Mouse (Mus musculus): ENCODE data around the gene Syt6. TPM values are rescaled to one million over a fixed set of nuclear protein-coding genes. Genes with fewer than 3 reads are reported as not detected.

Syt6 gene
- total and polyA plus RNA-seq, 2 experiments from 2014 or later, result 10.1 to 32.6 TPM

DNA sequence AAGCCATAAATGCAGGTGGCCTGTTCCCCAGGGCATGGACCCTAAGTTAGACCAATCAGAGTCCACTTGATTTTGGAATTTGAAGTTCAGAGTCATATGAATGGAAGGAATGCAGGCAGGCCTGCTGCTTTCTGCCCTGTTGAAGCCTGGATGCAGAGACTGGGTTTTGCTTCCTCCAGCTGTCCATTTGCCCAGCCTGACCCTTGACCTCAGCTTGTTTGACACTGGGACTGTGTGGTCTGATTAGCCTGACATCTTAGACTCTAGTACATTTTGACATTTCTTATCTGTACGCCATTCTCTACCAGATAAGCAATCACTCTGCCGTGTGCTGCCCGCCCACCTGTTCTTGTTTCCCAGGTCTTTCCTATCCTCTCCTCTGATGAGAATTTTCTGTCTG, 28.4 kb upstream of the Syt6 start:
- DNase-seq (ENCODE audit: low spot score), result no peak
- no peak overlapping the region for H3K27ac ChIP-seq
- no peaks in the 10 kb centered on the region for H3K9me3 ChIP-seq (ENCODE audit: low read length)
- no peak for TF ChIP-seq CTCF (IDR thresholded peaks at IDR 0.05; ENCODE audit: low read depth)
- no peak overlapping the region for H3K9ac ChIP-seq (replicated peaks; ENCODE audit: low read length)
- H3K4me3 ChIP-seq (ENCODE audit: low read length), result no peak overlapping the region
- H3K36me3 ChIP-seq (ENCODE audit: insufficient read depth, low read length), result no peaks in the 10 kb centered on the region
- H3K27me3 ChIP-seq (ENCODE audit: insufficient read depth, low read length), result no peaks in the 10 kb centered on the region
- no peak for ATAC-seq
- no peak overlapping the region for H3K4me2 ChIP-seq (ENCODE audit: low read depth, low read length)
- 84% methylated on average over 3 of the region's 3 CpGs for WGBS
- no peaks in the 10 kb centered on the region for H3K4me1 ChIP-seq (ENCODE audit: insufficient read depth, low read length)

DNA sequence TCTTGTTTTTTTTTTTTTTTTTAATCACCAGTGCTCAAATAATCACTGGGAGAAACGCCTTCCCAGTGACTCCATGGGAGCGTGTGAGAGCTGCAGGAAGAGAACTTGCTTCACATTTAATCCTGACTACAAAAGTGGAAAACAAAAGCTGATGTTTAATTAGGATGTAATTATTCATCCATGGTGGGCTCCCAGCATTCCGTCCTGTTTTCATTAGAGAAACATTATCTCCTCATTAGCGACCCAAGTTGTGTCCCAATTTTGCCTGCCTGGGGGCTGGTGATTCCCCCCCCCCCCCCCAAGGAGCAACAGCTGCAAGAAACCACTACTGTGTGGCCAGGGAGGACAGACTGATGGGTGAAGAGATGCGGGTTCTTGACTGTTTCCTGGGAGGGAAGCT, 24.8 kb upstream of the Syt6 start:
- H3K36me3 ChIP-seq (ENCODE audit: insufficient read depth, low read length), result no peaks in the 10 kb centered on the region
- DNase-seq (ENCODE audit: low spot score) (no peak), ATAC-seq (no peak)
- H3K27ac ChIP-seq, result no peak overlapping the region
- H3K9ac ChIP-seq (replicated peaks; ENCODE audit: low read length), result no peak overlapping the region
- no peak overlapping the region for H3K4me3 ChIP-seq (ENCODE audit: low read length)
- H3K4me2 ChIP-seq (ENCODE audit: low read depth, low read length), result no peak overlapping the region
- 40% methylated on average over 5 of the region's 5 CpGs for WGBS
- no peaks in the 10 kb centered on the region for H3K27me3 ChIP-seq (ENCODE audit: insufficient read depth, low read length)
- no peak for TF ChIP-seq CTCF (IDR thresholded peaks at IDR 0.05; ENCODE audit: low read depth)
- H3K9me3 ChIP-seq (ENCODE audit: low read length), result no peaks in the 10 kb centered on the region
- H3K4me1 ChIP-seq (ENCODE audit: insufficient read depth, low read length), result no peaks in the 10 kb centered on the region

DNA sequence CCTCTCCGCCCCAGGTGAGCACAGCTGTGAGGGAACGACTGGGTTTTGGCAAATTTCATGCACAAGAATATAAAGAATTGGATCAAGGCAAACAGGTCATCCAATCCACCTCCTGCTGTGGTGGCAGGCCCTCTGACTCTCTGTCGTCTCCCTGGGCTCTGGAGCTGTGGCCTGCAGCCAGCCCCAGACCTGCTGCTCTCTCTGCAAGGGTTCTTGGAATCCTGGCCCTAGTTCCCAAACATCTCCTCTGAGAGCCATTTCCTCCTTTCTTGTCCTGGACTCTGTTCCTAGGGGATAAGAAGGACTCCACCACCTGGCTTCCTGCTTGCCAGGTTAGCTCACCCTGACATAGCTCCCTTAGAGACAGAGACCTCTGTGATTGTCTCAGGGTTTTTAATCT, 7.8 kb upstream of the Syt6 start:
- H3K4me1 ChIP-seq (ENCODE audit: insufficient read depth, low read length), result no peaks in the 10 kb centered on the region

DNA sequence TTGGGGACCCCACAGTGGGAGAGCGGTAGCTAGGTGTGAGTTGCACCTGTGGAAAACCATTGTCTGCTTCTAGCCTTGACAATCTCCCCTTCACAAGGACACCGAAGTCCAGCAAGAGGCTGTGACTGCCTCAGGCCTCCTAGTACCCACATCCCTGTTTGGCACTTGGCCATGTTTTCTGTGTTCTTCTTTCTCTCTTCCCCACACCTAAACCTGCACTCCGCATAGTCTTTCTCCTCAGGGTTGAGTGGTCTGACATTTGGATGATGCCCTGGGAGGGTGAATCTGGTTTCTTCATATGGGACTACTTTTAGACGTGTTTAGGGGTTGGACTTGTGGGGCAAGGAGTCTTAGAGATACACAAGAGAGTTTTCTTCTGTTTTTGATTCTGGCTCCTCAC, 2.5 kb upstream of the Syt6 start:
- Histone ChIP-seq H3K27me3 (ENCODE audit: insufficient read depth, low read length) (peaks cover 16% of the 10 kb centered on the region; the same call in 1 of the 2 replicates), H3K9me3 (ENCODE audit: low read length) (no peaks in the 10 kb centered on the region), H3K36me3 (ENCODE audit: insufficient read depth, low read length) (no peaks in the 10 kb centered on the region), H3K9ac (replicated peaks; ENCODE audit: low read length) (no peak overlapping the region), H3K4me3 (ENCODE audit: low read length) (no peak overlapping the region), H3K27ac (0 out of 2 replicates have a peak overlapping the region, but pooled peaks have one; percentile 2), H3K4me2 (ENCODE audit: low read depth, low read length) (no peak overlapping the region), H3K4me1 (ENCODE audit: insufficient read depth, low read length) (peaks cover 24% of the 10 kb centered on the region)
- ATAC-seq, result no peak
- TF ChIP-seq CTCF (IDR thresholded peaks at IDR 0.05; ENCODE audit: low read depth), result no peak
- WGBS, result 70% methylated on average over 4 of the region's 4 CpGs
- DNase-seq (ENCODE audit: low spot score), result no peak

More for the DNA sequence above, 7.8 kb upstream of the Syt6 start:
- no peak for TF ChIP-seq CTCF (IDR thresholded peaks at IDR 0.05; ENCODE audit: low read depth)
- ATAC-seq (no peak), DNase-seq (ENCODE audit: low spot score) (no peak)
- Histone ChIP-seq H3K4me3 (ENCODE audit: low read length) (no peak overlapping the region), H3K27me3 (ENCODE audit: insufficient read depth, low read length) (no peaks in the 10 kb centered on the region), H3K36me3 (ENCODE audit: insufficient read depth, low read length) (no peaks in the 10 kb centered on the region), H3K4me2 (ENCODE audit: low read depth, low read length) (no peak overlapping the region), H3K27ac (no peak overlapping the region), H3K9me3 (ENCODE audit: low read length) (no peaks in the 10 kb centered on the region), H3K9ac (replicated peaks; ENCODE audit: low read length) (no peak overlapping the region)
- WGBS, result 48% methylated on average over 3 of the region's 3 CpGs

DNA sequence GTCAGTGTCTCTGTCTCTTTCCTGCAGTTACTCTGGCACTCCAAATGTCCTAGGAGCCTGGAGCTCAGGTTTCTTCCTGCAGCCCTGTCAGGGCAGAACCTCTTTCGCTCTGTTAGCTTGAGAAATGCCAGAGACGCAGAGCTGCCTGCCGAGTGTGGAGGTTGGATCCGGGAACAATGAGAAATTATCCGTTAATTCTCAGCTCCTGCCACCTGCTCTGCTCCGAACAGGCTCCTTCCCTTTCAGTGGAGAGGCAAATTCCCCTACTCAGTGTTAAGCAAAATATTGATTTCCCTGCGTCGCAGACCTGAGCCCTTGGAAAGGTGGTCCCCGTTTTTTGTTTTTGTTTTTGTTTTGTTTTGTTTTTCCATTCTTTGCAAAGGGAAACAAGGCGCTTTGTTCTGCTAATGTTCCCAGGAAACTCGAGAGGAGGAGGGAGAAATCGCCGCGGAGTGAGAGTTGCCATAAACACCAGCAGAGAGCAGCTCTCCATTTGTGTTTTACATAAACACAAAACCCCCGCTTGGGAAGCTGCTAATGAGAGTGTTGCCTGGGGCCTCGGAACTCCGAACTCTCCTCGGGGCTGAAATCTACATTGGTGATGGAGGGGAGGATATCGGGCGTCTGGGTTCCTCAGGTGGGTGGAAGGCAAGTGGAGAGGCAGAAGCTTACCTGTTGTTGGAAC, 1.8 kb upstream of the Syt6 start:
- peaks cover 16% of the 10 kb centered on the region; the same call in 1 of the 2 replicates for H3K27me3 ChIP-seq (ENCODE audit: insufficient read depth, low read length)
- ATAC-seq (no peak), DNase-seq (ENCODE audit: low spot score) (peak; percentile 67)
- TF ChIP-seq CTCF (IDR thresholded peaks at IDR 0.05; ENCODE audit: low read depth), result peak; percentile 28; the same call in 1 of the 2 replicates
- H3K27ac ChIP-seq, result 0 out of 2 replicates have a peak overlapping the region, but pooled peaks have one; percentile 2
- no peaks in the 10 kb centered on the region for H3K9me3 ChIP-seq (ENCODE audit: low read length)
- no peaks in the 10 kb centered on the region for H3K36me3 ChIP-seq (ENCODE audit: insufficient read depth, low read length)
- H3K9ac ChIP-seq (replicated peaks; ENCODE audit: low read length), result no peak overlapping the region
- H3K4me2 ChIP-seq (ENCODE audit: low read depth, low read length), result peak overlapping the region; percentile 95
- WGBS, result 1% methylated on average over 20 of the region's 20 CpGs
- peak overlapping the region; percentile 16 for H3K4me3 ChIP-seq (ENCODE audit: low read length)
- H3K4me1 ChIP-seq (ENCODE audit: insufficient read depth, low read length), result peaks cover 24% of the 10 kb centered on the region

DNA sequence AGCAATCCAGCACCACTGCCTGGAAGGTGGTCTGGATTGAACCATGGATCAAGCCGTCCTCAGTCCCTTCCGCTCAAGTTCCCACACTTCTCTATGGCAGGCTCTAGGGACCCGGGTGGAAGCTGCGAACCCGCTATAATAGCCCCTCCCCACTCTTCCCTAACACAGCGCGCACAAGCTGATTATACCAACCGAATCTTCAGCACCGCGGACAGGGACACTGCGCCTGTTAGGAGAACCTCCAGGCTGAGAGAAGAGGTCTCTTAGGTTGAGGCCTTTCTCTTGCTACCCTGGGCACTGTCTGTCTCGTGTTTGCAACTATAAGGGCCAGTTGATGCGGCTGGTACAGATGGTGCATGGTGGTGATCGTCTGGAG, 1.3 kb upstream of the Syt6 start:
- peaks cover 16% of the 10 kb centered on the region; the same call in 1 of the 2 replicates for H3K27me3 ChIP-seq (ENCODE audit: insufficient read depth, low read length)
- H3K4me1 ChIP-seq (ENCODE audit: insufficient read depth, low read length), result peaks cover 24% of the 10 kb centered on the region
- H3K9me3 ChIP-seq (ENCODE audit: low read length), result no peaks in the 10 kb centered on the region
- H3K9ac ChIP-seq (replicated peaks; ENCODE audit: low read length), result no peak overlapping the region
- peak overlapping the region; percentile 95 for H3K4me2 ChIP-seq (ENCODE audit: low read depth, low read length)
- peak; percentile 40; the same call in 1 of the 2 replicates for ATAC-seq
- H3K4me3 ChIP-seq (ENCODE audit: low read length), result peak overlapping the region; percentile 16
- 2% methylated on average over 14 of the region's 14 CpGs for WGBS
- TF ChIP-seq CTCF (IDR thresholded peaks at IDR 0.05; ENCODE audit: low read depth), result no peak
- H3K27ac ChIP-seq, result no peak overlapping the region
- peak; percentile 75 for DNase-seq (ENCODE audit: low spot score)
- H3K36me3 ChIP-seq (ENCODE audit: insufficient read depth, low read length), result no peaks in the 10 kb centered on the region

DNA sequence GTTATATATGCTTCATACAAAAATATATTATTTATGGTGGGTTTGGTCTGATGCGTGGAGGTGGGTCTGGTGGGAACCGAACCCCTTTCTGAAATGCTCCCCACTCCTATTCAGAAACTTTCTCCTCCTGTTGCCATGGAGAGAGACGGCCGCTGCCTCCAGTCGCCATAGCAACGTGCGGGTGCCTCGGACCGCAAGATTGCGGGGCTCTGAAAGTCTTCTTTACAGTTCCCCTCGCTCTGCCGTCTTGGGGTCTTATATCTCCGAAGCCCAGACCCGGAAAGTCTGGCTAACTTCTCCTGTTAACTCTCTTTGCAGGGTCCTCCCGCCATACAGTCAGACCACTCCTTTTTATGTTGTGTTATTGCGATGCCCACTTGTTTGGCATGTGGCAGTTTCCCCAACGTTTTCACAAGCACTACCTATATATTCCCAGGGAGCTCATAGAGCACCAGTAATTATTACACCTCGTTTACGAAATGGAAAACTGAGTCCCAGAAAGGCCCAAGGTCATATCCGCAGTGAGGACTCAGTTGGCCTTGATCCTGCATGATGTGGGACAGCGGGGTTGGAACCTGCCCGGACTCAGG, 370 bp upstream of the Syt6 start:
- Histone ChIP-seq H3K9ac (replicated peaks; ENCODE audit: low read length) (no peak overlapping the region), H3K4me3 (ENCODE audit: low read length) (peak overlapping the region; percentile 56), H3K36me3 (ENCODE audit: insufficient read depth, low read length) (no peaks in the 10 kb centered on the region), H3K4me2 (ENCODE audit: low read depth, low read length) (peak overlapping the region; percentile 95), H3K4me1 (ENCODE audit: insufficient read depth, low read length) (peaks cover 24% of the 10 kb centered on the region), H3K9me3 (ENCODE audit: low read length) (no peaks in the 10 kb centered on the region), H3K27me3 (ENCODE audit: insufficient read depth, low read length) (peaks cover 16% of the 10 kb centered on the region; the same call in 1 of the 2 replicates), H3K27ac (no peak overlapping the region)
- WGBS, result 7% methylated on average over 22 of the region's 22 CpGs
- DNase-seq (ENCODE audit: low spot score) (peak; percentile 66), ATAC-seq (peak; percentile 5; the same call in 1 of the 2 replicates)
- no peak for TF ChIP-seq CTCF (IDR thresholded peaks at IDR 0.05; ENCODE audit: low read depth)
